Mouse (Mus musculus) stomach, postnatal 0 days (tissue): ENCODE results near the gene Mrtfa.

Source experiments
- CTCF ChIP-seq: IDR thresholded peaks from 2 replicates; pipeline ENCODE4 v1.5.1; 2016; ENCODE audit warnings: antibody characterized with exemption, low read depth, mild to moderate bottlenecking, moderate library complexity
- EP300 ChIP-seq: optimal IDR thresholded peaks from 2 replicates; pipeline ENCODE3; 2016; ENCODE audit warnings: antibody characterized with exemption

DNA sequence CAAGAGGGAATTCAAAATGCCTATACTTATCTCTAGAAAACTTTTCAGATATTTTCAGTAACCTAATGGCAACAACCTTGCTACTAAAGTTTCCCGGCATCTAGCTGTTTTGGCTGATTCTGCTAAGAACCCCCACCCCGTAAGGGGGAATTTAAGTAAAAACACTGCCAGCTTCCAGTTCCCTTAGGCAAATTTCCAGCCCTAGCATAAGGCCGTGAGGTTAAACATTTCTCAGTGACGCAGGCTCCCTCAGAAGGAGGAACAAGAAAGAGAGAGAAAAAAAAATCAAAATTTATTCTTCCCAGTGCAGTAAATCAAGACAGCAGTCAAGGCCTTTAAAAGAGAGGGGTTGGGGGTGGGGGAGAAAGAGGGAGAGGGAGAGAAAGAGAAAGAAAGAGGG, 107.3 kb downstream of the Mrtfa start:
- TF ChIP-seq CTCF (no peak), EP300 (no peak)
